Mouse (Mus musculus) brain, adult 10 weeks (tissue): ENCODE results near the gene Slc1a5. TPM values are rescaled to one million over a fixed set of nuclear protein-coding genes. Genes with fewer than 3 reads are reported as not detected.

Experiments
- polyA plus RNA-seq: library from polyadenylated mRNA; stranded (reverse); fragments of 350-450 nt; fragmentation: Illumina TruSeq; extraction: RNeasy Lipid Tissue Mini Kit (QIAGEN cat#74804); gene quantifications from one replicate; pipeline ENCODE4 v1.2.3, GENCODE M21; 2015; ENCODE audit warnings: low read depth, low replicate concordance

Gene Slc1a5
- polyA plus RNA-seq = 2.6 TPM

GRCm38 (mm10) chr7:16780825-16781554 lies at the start of gene Slc1a5:
Gene Slc1a5, plus strand, starts transcription at chr7:16781340.

GRCm38 (mm10) chr7:16738073-16738696 lies 43.0 kb upstream of the Slc1a5 start, which contains the start of gene Ap2s1:
Gene Ap2s1, plus strand, starts transcription at chr7:16738410.

GRCm38 (mm10) chr7:16815351-16815941 lies 34.3 kb downstream of the Slc1a5 start, which contains the start of gene Strn4:
Gene Strn4, plus strand, starts transcription at chr7:16815889.

GRCm38 (mm10) chr7:16816475-16817122 lies 35.5 kb downstream of the Slc1a5 start, which contains the start of gene Fkrp:
Gene Fkrp, minus strand, starts transcription at chr7:16816732.

GRCm38 (mm10) chr7:16842645-16843063 lies 61.5 kb downstream of the Slc1a5 start, which contains the start of gene Prkd2:
Gene Prkd2, plus strand, starts transcription at chr7:16842902.

Other genes starting within 250 kb of the Slc1a5 start
- gene Arhgap35, start 166.3 kb upstream of the Slc1a5 start, polyA plus RNA-seq = 60.4 TPM
- gene Ceacam15, start 105.6 kb upstream of the Slc1a5 start, polyA plus RNA-seq = not detected
- gene Ceacam9, start 59.4 kb upstream of the Slc1a5 start, polyA plus RNA-seq = 0.55 TPM
- gene Ap2s1, start 42.9 kb upstream of the Slc1a5 start, polyA plus RNA-seq = 421 TPM
- gene Strn4, start 34.5 kb downstream of the Slc1a5 start, polyA plus RNA-seq = 165 TPM
- gene Fkrp, start 35.4 kb downstream of the Slc1a5 start, polyA plus RNA-seq = 36.4 TPM
- gene Prkd2, start 61.6 kb downstream of the Slc1a5 start, polyA plus RNA-seq = 4.0 TPM
- 69.7 TPM for gene Dact3, start 94.0 kb downstream of the Slc1a5 start, polyA plus RNA-seq
- gene Gng8, start 110.4 kb downstream of the Slc1a5 start, polyA plus RNA-seq = 5.7 TPM
- not detected for gene Ptgir, start 125.2 kb downstream of the Slc1a5 start, polyA plus RNA-seq
- gene Calm3, start 142.8 kb downstream of the Slc1a5 start, polyA plus RNA-seq = 1,467 TPM
- gene Pnmal2, start 163.3 kb downstream of the Slc1a5 start, polyA plus RNA-seq = 160 TPM
- 101 TPM for gene Pnmal1, start 178.3 kb downstream of the Slc1a5 start, polyA plus RNA-seq
- 64.6 TPM for gene Gm42372, start 201.7 kb downstream of the Slc1a5 start, polyA plus RNA-seq
- gene Ccdc8, start 211.4 kb downstream of the Slc1a5 start, polyA plus RNA-seq = 1.8 TPM
- 131 TPM for gene Ppp5c, start 246.6 kb downstream of the Slc1a5 start, polyA plus RNA-seq